Mouse (Mus musculus): Measurements from ENCODE around the gene Gm10521. TPM values are rescaled to one million over a fixed set of nuclear protein-coding genes. Genes with fewer than 3 reads are reported as not detected.

Gm10521 gene
- total RNA-seq, 4 experiments from 2014 or later, result 0.17 to 0.92 (median 0.48) TPM

Other genes with a start within 250 kb of the Gm10521 start
- 1 to 10 TPM in 3 of 4 experiments, under 1 TPM in 1; 0.73 to 4.3 (median 2.0) TPM for gene Slamf7, start 242.6 kb upstream of the Gm10521 start, total RNA-seq (2022)
- 1 to 10 TPM; 2.5 to 6.8 (median 4.1) TPM for gene Cd48, start 213.7 kb upstream of the Gm10521 start, total RNA-seq (2022)
- under 1 TPM in 3 of 4 experiments, not detected in 1; 0.11 to 0.17 (median 0.15) TPM for gene Slamf1, start 128.5 kb upstream of the Gm10521 start, total RNA-seq (2022)
- 10 to 100 TPM in 2 of 4 experiments, 1 to 10 TPM in 2; 4.2 to 16.6 (median 9.7) TPM for gene Cd84, start 56.0 kb upstream of the Gm10521 start, total RNA-seq (2022)
- 1 to 10 TPM in 1 of 4 experiments, under 1 TPM in 3; 0.14 to 1.0 (median 0.49) TPM for gene Slamf6, start 21.9 kb downstream of the Gm10521 start, total RNA-seq (2022)
- gene Vangl2, start 132.8 kb downstream of the Gm10521 start, total RNA-seq (2022), result 1 to 10 TPM; 4.8 to 7.7 (median 5.1) TPM
- gene Nhlh1, start 161.9 kb downstream of the Gm10521 start, total RNA-seq (2022), result not detected
- gene Copa, start 186.9 kb downstream of the Gm10521 start, total RNA-seq (2022), result 100 to 1,000 TPM; 180 to 214 (median 195) TPM
- 100 to 1,000 TPM; 110 to 135 (median 124) TPM for gene Ncstn, start 187.1 kb downstream of the Gm10521 start, total RNA-seq (2022)
- gene Pex19, start 231.1 kb downstream of the Gm10521 start, total RNA-seq (2022), result 100 to 1,000 TPM in 3 of 4 experiments, 10 to 100 TPM in 1; 99.8 to 153 (median 120) TPM

Data from adrenal gland, adult 8-10 months (tissue).